Mouse (Mus musculus): Measurements from ENCODE around the gene Csmd2. TPM values are rescaled to one million over a fixed set of nuclear protein-coding genes. Genes with fewer than 3 reads are reported as not detected.

Csmd2 gene
- polyA plus RNA-seq, 1 experiment from 2014 or later, result 0.16 TPM

- no peak overlapping the region for H3K9ac ChIP-seq (ENCODE audit: low read length)
- H3K27me3 ChIP-seq (ENCODE audit: control insufficient read depth, insufficient read depth, low read length), result no peaks in the 10 kb centered on the region
- no peak for DNase-seq (ENCODE audit: low spot score)
- no peak for TF ChIP-seq CTCF (IDR thresholded peaks at IDR 0.05; ENCODE audit: low read depth)
- TF ChIP-seq EP300 (optimal IDR thresholded peaks at IDR 0.05), result no peak
- no peaks in the 10 kb centered on the region for H3K9me3 ChIP-seq (ENCODE audit: control insufficient read depth, low read length)
- no peak overlapping the region for H3K27ac ChIP-seq (replicated peaks)
- 84% methylated on average over 6 of the region's 6 CpGs for WGBS
- H3K4me3 ChIP-seq (ENCODE audit: low read depth, low read length), result no peak overlapping the region
- no peaks in the 10 kb centered on the region for H3K36me3 ChIP-seq (ENCODE audit: control insufficient read depth, insufficient read depth, low read length)
- no peak for ATAC-seq (ENCODE audit: low FRiP score, low TSS enrichment)
- H3K4me2 ChIP-seq (replicated peaks; ENCODE audit: low read depth), result no peak overlapping the region
- H3K4me1 ChIP-seq (replicated peaks; ENCODE audit: control insufficient read depth, insufficient read depth), result no peaks in the 10 kb centered on the region
Observed at GRCm38 (mm10) chr4:128550756-128551155, 563.1 kb downstream of the Csmd2 start.

GRCm38 (mm10) chr4:128554198-128554597 is 566.5 kb downstream of the Csmd2 start:
- DNase-seq (ENCODE audit: low spot score) (no peak), ATAC-seq (ENCODE audit: low FRiP score, low TSS enrichment) (no peak)
- TF ChIP-seq CTCF (IDR thresholded peaks at IDR 0.05; ENCODE audit: low read depth) (no peak), EP300 (optimal IDR thresholded peaks at IDR 0.05) (no peak)
- Histone ChIP-seq H3K4me3 (ENCODE audit: low read depth, low read length) (no peak overlapping the region), H3K9me3 (ENCODE audit: control insufficient read depth, low read length) (no peaks in the 10 kb centered on the region), H3K4me2 (replicated peaks; ENCODE audit: low read depth) (no peak overlapping the region), H3K27ac (replicated peaks) (no peak overlapping the region), H3K36me3 (ENCODE audit: control insufficient read depth, insufficient read depth, low read length) (no peaks in the 10 kb centered on the region), H3K27me3 (ENCODE audit: control insufficient read depth, insufficient read depth, low read length) (no peaks in the 10 kb centered on the region), H3K4me1 (replicated peaks; ENCODE audit: control insufficient read depth, insufficient read depth) (no peaks in the 10 kb centered on the region), H3K9ac (ENCODE audit: low read length) (no peak overlapping the region)
- WGBS, result 83% methylated on average over 2 of the region's 2 CpGs

GRCm38 (mm10) chr4:128560327-128560726 is 572.7 kb downstream of the Csmd2 start:
- H3K4me3 ChIP-seq (ENCODE audit: low read depth, low read length), result no peak overlapping the region
- H3K9ac ChIP-seq (ENCODE audit: low read length), result no peak overlapping the region
- ATAC-seq (ENCODE audit: low FRiP score, low TSS enrichment) (no peak), DNase-seq (ENCODE audit: low spot score) (no peak)
- no peak overlapping the region for H3K27ac ChIP-seq (replicated peaks)
- no peaks in the 10 kb centered on the region for H3K36me3 ChIP-seq (ENCODE audit: control insufficient read depth, insufficient read depth, low read length)
- WGBS, result 84% methylated on average over 3 of the region's 3 CpGs
- no peak overlapping the region for H3K4me2 ChIP-seq (replicated peaks; ENCODE audit: low read depth)
- peak; percentile 48 for TF ChIP-seq CTCF (IDR thresholded peaks at IDR 0.05; ENCODE audit: low read depth)
- TF ChIP-seq EP300 (optimal IDR thresholded peaks at IDR 0.05), result no peak
- no peaks in the 10 kb centered on the region for H3K27me3 ChIP-seq (ENCODE audit: control insufficient read depth, insufficient read depth, low read length)
- no peaks in the 10 kb centered on the region for H3K9me3 ChIP-seq (ENCODE audit: control insufficient read depth, low read length)
- H3K4me1 ChIP-seq (replicated peaks; ENCODE audit: control insufficient read depth, insufficient read depth), result no peaks in the 10 kb centered on the region

GRCm38 (mm10) chr4:128575811-128576210 is 588.2 kb downstream of the Csmd2 start:
- ATAC-seq (ENCODE audit: low FRiP score, low TSS enrichment), result no peak
- no peak for DNase-seq (ENCODE audit: low spot score)
- no peak overlapping the region for H3K4me3 ChIP-seq (ENCODE audit: low read depth, low read length)
- 63% methylated on average over 4 of the region's 4 CpGs for WGBS
- H3K4me1 ChIP-seq (replicated peaks; ENCODE audit: control insufficient read depth, insufficient read depth), result no peaks in the 10 kb centered on the region
- H3K36me3 ChIP-seq (ENCODE audit: control insufficient read depth, insufficient read depth, low read length), result no peaks in the 10 kb centered on the region
- H3K9ac ChIP-seq (ENCODE audit: low read length), result no peak overlapping the region
- no peak overlapping the region for H3K4me2 ChIP-seq (replicated peaks; ENCODE audit: low read depth)
- no peak overlapping the region for H3K27ac ChIP-seq (replicated peaks)
- no peaks in the 10 kb centered on the region for H3K9me3 ChIP-seq (ENCODE audit: control insufficient read depth, low read length)
- no peaks in the 10 kb centered on the region for H3K27me3 ChIP-seq (ENCODE audit: control insufficient read depth, insufficient read depth, low read length)
- TF ChIP-seq CTCF (IDR thresholded peaks at IDR 0.05; ENCODE audit: low read depth) (no peak), EP300 (optimal IDR thresholded peaks at IDR 0.05) (no peak)

GRCm38 (mm10) chr4:128579182-128579581 is 591.5 kb downstream of the Csmd2 start:
- no peaks in the 10 kb centered on the region for H3K9me3 ChIP-seq (ENCODE audit: control insufficient read depth, low read length)
- no peak overlapping the region for H3K4me3 ChIP-seq (ENCODE audit: low read depth, low read length)
- TF ChIP-seq CTCF (IDR thresholded peaks at IDR 0.05; ENCODE audit: low read depth), result peak; percentile 68
- no peak for TF ChIP-seq EP300 (optimal IDR thresholded peaks at IDR 0.05)
- no peak overlapping the region for H3K27ac ChIP-seq (replicated peaks)
- no peak overlapping the region for H3K4me2 ChIP-seq (replicated peaks; ENCODE audit: low read depth)
- H3K4me1 ChIP-seq (replicated peaks; ENCODE audit: control insufficient read depth, insufficient read depth), result no peaks in the 10 kb centered on the region
- H3K9ac ChIP-seq (ENCODE audit: low read length), result no peak overlapping the region
- peaks cover under 1% of the 10 kb centered on the region; the same call in 1 of the 2 replicates for H3K36me3 ChIP-seq (ENCODE audit: control insufficient read depth, insufficient read depth, low read length)
- H3K27me3 ChIP-seq (ENCODE audit: control insufficient read depth, insufficient read depth, low read length), result no peaks in the 10 kb centered on the region
- 57% methylated on average over 4 of the region's 4 CpGs for WGBS
- DNase-seq (ENCODE audit: low spot score) (peak; percentile 48), ATAC-seq (ENCODE audit: low FRiP score, low TSS enrichment) (no peak)

GRCm38 (mm10) chr4:128593286-128593685 is 605.6 kb downstream of the Csmd2 start:
- 93% methylated on average over 4 of the region's 4 CpGs for WGBS
- Histone ChIP-seq H3K4me3 (ENCODE audit: low read depth, low read length) (no peak overlapping the region), H3K9ac (ENCODE audit: low read length) (no peak overlapping the region), H3K9me3 (ENCODE audit: control insufficient read depth, low read length) (no peaks in the 10 kb centered on the region), H3K27ac (replicated peaks) (no peak overlapping the region), H3K36me3 (ENCODE audit: control insufficient read depth, insufficient read depth, low read length) (peaks cover 7% of the 10 kb centered on the region; the same call in 1 of the 2 replicates), H3K27me3 (ENCODE audit: control insufficient read depth, insufficient read depth, low read length) (no peaks in the 10 kb centered on the region), H3K4me2 (replicated peaks; ENCODE audit: low read depth) (no peak overlapping the region), H3K4me1 (replicated peaks; ENCODE audit: control insufficient read depth, insufficient read depth) (no peaks in the 10 kb centered on the region)
- DNase-seq (ENCODE audit: low spot score), result no peak
- TF ChIP-seq CTCF (IDR thresholded peaks at IDR 0.05; ENCODE audit: low read depth) (no peak), EP300 (optimal IDR thresholded peaks at IDR 0.05) (no peak)
- no peak for ATAC-seq (ENCODE audit: low FRiP score, low TSS enrichment)
